Mouse (Mus musculus): ENCODE measurements around the gene Nup93. TPM values are rescaled to one million over a fixed set of nuclear protein-coding genes. Genes with fewer than 3 reads are reported as not detected.

The Nup93 gene
- total and polyA plus RNA-seq, 3 experiments, result 6.0 to 42.5 (median 39.9) TPM

GRCm38 (mm10) chr8:94323041-94323440 lies 108.7 kb downstream of the Nup93 start:
- Histone ChIP-seq H3K36me3 (replicated peaks) (peaks cover 7% of the 10 kb centered on the region), H3K27me3 (ENCODE audit: insufficient read depth, low read length) (peaks cover 21% of the 10 kb centered on the region), H3K9me3 (replicated peaks) (no peaks in the 10 kb centered on the region), H3K4me3 (ENCODE audit: low read depth, low read length) (no peak overlapping the region), H3K4me1 (ENCODE audit: insufficient read depth, low read depth, low read length) (peaks cover 4% of the 10 kb centered on the region; the same call in 1 of the 2 replicates)
- DNase-seq (ENCODE audit: low spot score) (no peak), ATAC-seq (ENCODE audit: extremely low read depth, insufficient number of reproducible peaks, low FRiP score, poor library complexity, severe bottlenecking) (no peak)
- no peak for TF ChIP-seq TAL1 (conservative IDR thresholded peaks at IDR 0.05; ENCODE audit: low read depth, low read length)
- no peak for TF ChIP-seq CTCF (IDR thresholded peaks at IDR 0.05; ENCODE audit: low read depth, low read length)
- TF ChIP-seq POLR2AphosphoS5 (IDR thresholded peaks at IDR 0.05; ENCODE audit: insufficient replicate concordance, low read depth, low read length), result no peak
- TF ChIP-seq GATA2 (IDR thresholded peaks at IDR 0.05; ENCODE audit: borderline replicate concordance, low read depth, low read length), result no peak
- no peak for TF ChIP-seq GATA1 (IDR thresholded peaks at IDR 0.05; ENCODE audit: borderline replicate concordance, low read length)

DNA sequence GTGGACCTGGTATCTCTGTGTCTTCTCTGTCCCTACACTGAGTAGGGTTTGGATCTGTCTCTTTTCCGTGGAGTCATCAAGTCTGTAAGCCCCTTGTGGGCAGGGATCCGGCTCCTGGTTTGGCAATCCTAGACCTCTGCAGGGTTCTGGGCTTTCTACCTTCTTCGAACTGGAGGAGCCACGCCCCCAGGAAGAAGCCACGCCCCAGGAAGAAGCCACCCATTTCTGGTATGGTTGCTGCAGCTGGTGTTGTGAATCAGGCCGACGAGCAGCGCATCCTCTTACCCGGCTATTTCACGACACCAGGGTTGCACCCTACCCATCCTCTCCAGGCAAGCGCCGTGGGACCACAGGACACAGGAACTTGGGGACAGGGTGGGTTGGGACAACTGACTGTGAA lies 109.7 kb downstream of the Nup93 start:
- Histone ChIP-seq H3K36me3 (replicated peaks) (no peaks in the 10 kb centered on the region), H3K4me1 (ENCODE audit: insufficient read depth, low read depth, low read length) (peaks cover 5% of the 10 kb centered on the region; the same call in 1 of the 2 replicates), H3K9me3 (replicated peaks) (no peaks in the 10 kb centered on the region), H3K27me3 (ENCODE audit: insufficient read depth, low read length) (peaks cover 27% of the 10 kb centered on the region), H3K4me3 (ENCODE audit: low read depth, low read length) (no peak overlapping the region)
- TF ChIP-seq CTCF (IDR thresholded peaks at IDR 0.05; ENCODE audit: low read depth, low read length) (no peak), TAL1 (conservative IDR thresholded peaks at IDR 0.05; ENCODE audit: low read depth, low read length) (no peak), GATA1 (IDR thresholded peaks at IDR 0.05; ENCODE audit: borderline replicate concordance, low read length) (no peak), POLR2AphosphoS5 (IDR thresholded peaks at IDR 0.05; ENCODE audit: insufficient replicate concordance, low read depth, low read length) (no peak), GATA2 (IDR thresholded peaks at IDR 0.05; ENCODE audit: borderline replicate concordance, low read depth, low read length) (no peak)
- no peak for DNase-seq (ENCODE audit: low spot score)
- ATAC-seq (ENCODE audit: extremely low read depth, insufficient number of reproducible peaks, low FRiP score, poor library complexity, severe bottlenecking), result no peak

DNA sequence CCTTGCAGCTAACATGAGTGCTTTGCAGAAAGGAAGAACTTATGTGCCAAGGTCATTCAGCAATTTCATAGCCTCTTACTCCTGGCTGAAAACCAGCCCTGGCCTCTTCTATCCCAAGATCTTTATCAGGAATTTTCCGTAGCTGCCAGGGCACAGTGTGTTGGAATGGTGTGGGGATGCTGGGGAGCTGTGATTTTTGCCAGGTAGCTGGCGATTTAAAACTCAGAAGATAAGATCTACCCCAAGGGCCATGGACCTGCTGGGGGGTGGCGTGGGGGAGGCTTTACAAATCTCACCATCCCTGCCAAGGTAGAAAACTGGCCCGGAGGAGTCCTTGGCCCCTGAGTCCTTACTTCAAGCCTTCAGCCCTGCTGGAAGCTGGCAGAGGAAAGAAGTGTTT lies 111.7 kb downstream of the Nup93 start:
- H3K9me3 ChIP-seq (replicated peaks), result no peaks in the 10 kb centered on the region
- ATAC-seq (ENCODE audit: extremely low read depth, insufficient number of reproducible peaks, low FRiP score, poor library complexity, severe bottlenecking) (no peak), DNase-seq (ENCODE audit: low spot score) (no peak)
- H3K4me1 ChIP-seq (ENCODE audit: insufficient read depth, low read depth, low read length), result peaks cover 7% of the 10 kb centered on the region; the same call in 1 of the 2 replicates
- no peaks in the 10 kb centered on the region for H3K36me3 ChIP-seq (replicated peaks)
- no peak overlapping the region for H3K4me3 ChIP-seq (ENCODE audit: low read depth, low read length)
- H3K27me3 ChIP-seq (ENCODE audit: insufficient read depth, low read length), result peaks cover 32% of the 10 kb centered on the region
- TF ChIP-seq GATA1 (IDR thresholded peaks at IDR 0.05; ENCODE audit: borderline replicate concordance, low read length) (no peak), GATA2 (IDR thresholded peaks at IDR 0.05; ENCODE audit: borderline replicate concordance, low read depth, low read length) (no peak), TAL1 (conservative IDR thresholded peaks at IDR 0.05; ENCODE audit: low read depth, low read length) (no peak), CTCF (IDR thresholded peaks at IDR 0.05; ENCODE audit: low read depth, low read length) (no peak), POLR2AphosphoS5 (IDR thresholded peaks at IDR 0.05; ENCODE audit: insufficient replicate concordance, low read depth, low read length) (no peak)

DNA sequence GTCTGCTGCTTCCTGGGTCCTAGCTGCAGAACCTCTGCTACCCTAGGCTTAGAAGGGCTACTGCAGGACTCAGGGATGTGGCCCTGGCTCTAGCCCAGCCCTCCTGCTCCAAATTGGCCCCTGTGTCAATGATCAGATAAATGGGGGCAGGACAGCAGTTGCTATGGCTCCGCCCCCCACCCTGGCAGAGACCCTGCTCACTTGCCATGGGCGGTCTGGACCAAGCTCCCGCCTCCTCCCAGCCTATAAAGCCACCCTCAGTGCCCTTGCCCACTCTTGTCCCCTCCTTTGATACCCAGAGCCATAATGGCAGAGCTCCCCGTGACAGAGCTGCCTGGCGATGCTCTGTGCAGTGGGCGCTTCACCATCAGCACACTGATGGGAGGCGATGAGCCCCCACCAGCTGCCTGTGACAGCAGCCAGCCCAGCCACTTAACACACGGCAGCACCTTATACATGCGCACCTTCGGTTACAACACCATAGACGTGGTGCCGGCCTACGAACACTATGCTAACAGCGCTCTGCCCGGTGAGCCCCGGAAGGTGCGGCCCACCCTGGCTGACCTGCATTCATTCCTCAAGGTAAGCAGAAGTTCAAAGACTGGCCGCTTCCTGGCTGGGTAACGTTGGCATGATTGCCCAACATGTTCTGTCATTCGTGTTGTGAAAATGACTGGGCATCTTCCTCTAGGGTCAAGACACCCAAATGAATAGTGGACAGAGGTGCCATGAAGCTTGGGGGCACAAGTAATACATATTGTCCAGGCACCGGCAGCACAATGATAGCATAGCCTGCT lies 114.8 kb downstream of the Nup93 start, which contains the start of gene Slc12a3:
Gene Slc12a3, plus strand, starts transcription at position 270 of the 797 bp plus-strand sequence.
- Histone ChIP-seq H3K4me3 (ENCODE audit: low read depth, low read length) (no peak within 1 kb of the TSS), H3K36me3 (replicated peaks) (no peaks in the 10 kb centered on the region), H3K4me1 (ENCODE audit: insufficient read depth, low read depth, low read length) (peaks cover 9% of the 10 kb centered on the region; the same call in 1 of the 2 replicates), H3K9me3 (replicated peaks) (no peaks in the 10 kb centered on the region), H3K27me3 (ENCODE audit: insufficient read depth, low read length) (peaks cover 51% of the 10 kb centered on the region)
- DNase-seq (ENCODE audit: low spot score) (no peak), ATAC-seq (ENCODE audit: extremely low read depth, insufficient number of reproducible peaks, low FRiP score, poor library complexity, severe bottlenecking) (no peak)
- TF ChIP-seq TAL1 (conservative IDR thresholded peaks at IDR 0.05; ENCODE audit: low read depth, low read length) (no peak), CTCF (IDR thresholded peaks at IDR 0.05; ENCODE audit: low read depth, low read length) (no peak)

- H3K27me3 ChIP-seq (ENCODE audit: insufficient read depth, low read length), result peaks cover 52% of the 10 kb centered on the region
- ATAC-seq (ENCODE audit: extremely low read depth, insufficient number of reproducible peaks, low FRiP score, poor library complexity, severe bottlenecking) (peak; percentile 34; the same call in 1 of the 2 replicates), DNase-seq (ENCODE audit: low spot score) (peak; percentile 79)
- 0 out of 2 replicates have a peak, but pooled peaks cover 5% of the 10 kb centered on the region for H3K4me1 ChIP-seq (ENCODE audit: insufficient read depth, low read depth, low read length)
- peak; percentile 91 for TF ChIP-seq CTCF (IDR thresholded peaks at IDR 0.05; ENCODE audit: low read depth, low read length)
- no peak for TF ChIP-seq POLR2AphosphoS5 (IDR thresholded peaks at IDR 0.05; ENCODE audit: insufficient replicate concordance, low read depth, low read length)
- no peaks in the 10 kb centered on the region for H3K36me3 ChIP-seq (replicated peaks)
- H3K4me3 ChIP-seq (ENCODE audit: low read depth, low read length), result no peak overlapping the region
- H3K9me3 ChIP-seq (replicated peaks), result no peaks in the 10 kb centered on the region
Observed at GRCm38 (mm10) chr8:94330733-94331132, 116.4 kb downstream of the Nup93 start.

GRCm38 (mm10) chr8:94333345-94333744 lies 119.0 kb downstream of the Nup93 start:
- H3K9me3 ChIP-seq (replicated peaks), result no peaks in the 10 kb centered on the region
- H3K4me1 ChIP-seq (ENCODE audit: insufficient read depth, low read depth, low read length), result 0 out of 2 replicates have a peak, but pooled peaks cover 5% of the 10 kb centered on the region
- DNase-seq (ENCODE audit: low spot score) (no peak), ATAC-seq (ENCODE audit: extremely low read depth, insufficient number of reproducible peaks, low FRiP score, poor library complexity, severe bottlenecking) (no peak)
- no peak overlapping the region for H3K4me3 ChIP-seq (ENCODE audit: low read depth, low read length)
- no peak for TF ChIP-seq CTCF (IDR thresholded peaks at IDR 0.05; ENCODE audit: low read depth, low read length)
- TF ChIP-seq TAL1 (conservative IDR thresholded peaks at IDR 0.05; ENCODE audit: low read depth, low read length), result no peak
- no peak for TF ChIP-seq GATA2 (IDR thresholded peaks at IDR 0.05; ENCODE audit: borderline replicate concordance, low read depth, low read length)
- no peak for TF ChIP-seq GATA1 (IDR thresholded peaks at IDR 0.05; ENCODE audit: borderline replicate concordance, low read length)
- no peak for TF ChIP-seq POLR2AphosphoS5 (IDR thresholded peaks at IDR 0.05; ENCODE audit: insufficient replicate concordance, low read depth, low read length)
- H3K27me3 ChIP-seq (ENCODE audit: insufficient read depth, low read length), result peaks cover 55% of the 10 kb centered on the region
- no peaks in the 10 kb centered on the region for H3K36me3 ChIP-seq (replicated peaks)

Data from G1E (cell line).